Mouse (Mus musculus): ENCODE measurements around the gene Armt1. TPM values are rescaled to one million over a fixed set of nuclear protein-coding genes. Genes with fewer than 3 reads are reported as not detected.

The Armt1 gene
- total RNA-seq (2014; fragmentation: Nextera tagmentation) (43.2 and 50.4 TPM in 2 replicates), total RNA-seq (2017) (39.2 and 42.8 TPM in 2 replicates), polyA plus RNA-seq (2012) (4.3 and 13.6 TPM in 2 replicates)

DNA sequence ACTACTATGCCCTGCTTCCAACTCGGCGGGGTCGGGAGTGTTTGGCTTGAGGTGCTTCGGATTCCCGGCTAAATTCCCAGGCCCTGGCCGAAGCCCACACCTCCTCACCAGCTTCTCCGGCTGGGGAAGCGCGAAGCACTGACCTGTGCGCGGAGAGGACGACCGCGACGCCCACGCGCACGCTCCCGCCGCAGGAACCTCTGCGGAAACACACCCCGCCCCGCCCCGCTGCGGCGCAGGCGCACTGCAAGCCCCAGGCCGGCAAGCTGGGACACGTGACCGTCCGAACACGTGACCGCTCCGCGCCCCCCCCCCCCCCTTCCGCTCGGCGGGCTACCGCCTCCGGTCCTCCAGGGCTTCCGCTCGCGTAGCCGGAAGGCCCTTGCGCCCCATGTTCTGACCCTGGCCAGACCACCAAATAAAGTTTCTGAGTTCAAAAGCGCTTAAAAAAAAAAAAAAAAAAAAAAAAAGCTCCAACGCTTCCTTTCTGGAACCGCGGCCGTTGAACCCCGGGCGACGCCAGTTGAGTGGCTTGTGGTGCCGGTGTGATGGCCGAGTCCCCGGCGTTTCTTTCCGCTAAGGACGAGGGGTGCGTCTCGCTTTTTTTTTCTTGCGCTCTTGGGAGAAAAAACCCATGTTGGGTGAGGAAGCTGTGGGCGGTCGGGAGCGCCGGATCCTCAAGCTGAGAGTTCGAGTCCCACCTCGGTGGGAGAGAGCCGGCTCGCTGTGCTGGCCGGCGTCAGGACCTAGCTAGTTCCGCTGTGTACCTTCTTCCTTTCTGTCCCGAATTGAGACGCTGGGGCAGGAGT is at the start of gene Armt1, which contains the start of gene Rmnd1:
Gene Armt1 (plus strand): TSS at position 345 of the 809 bp plus-strand sequence.
Gene Rmnd1 (minus strand): TSS at position 266 of the 809 bp plus-strand sequence.
- DNase-seq (ENCODE audit: low spot score) (peak; percentile 96), ATAC-seq (ENCODE audit: extremely low read depth, insufficient number of reproducible peaks, low FRiP score, poor library complexity, severe bottlenecking) (peak; percentile 74)
- Histone ChIP-seq H3K9me3 (replicated peaks) (no peaks in the 10 kb centered on the region), H3K27me3 (ENCODE audit: insufficient read depth, low read length) (no peaks in the 10 kb centered on the region), H3K36me3 (replicated peaks) (peaks cover 64% of the 10 kb centered on the region), H3K4me1 (ENCODE audit: insufficient read depth, low read depth, low read length) (peaks cover 55% of the 10 kb centered on the region), H3K4me3 (ENCODE audit: low read depth, low read length) (peak within 1 kb of the TSS; percentile 80)
- TF ChIP-seq GATA1 (IDR thresholded peaks at IDR 0.05; ENCODE audit: borderline replicate concordance, low read length): no peak
- no peak for TF ChIP-seq CTCF (IDR thresholded peaks at IDR 0.05; ENCODE audit: low read depth, low read length)
- no peak for TF ChIP-seq GATA2 (IDR thresholded peaks at IDR 0.05; ENCODE audit: borderline replicate concordance, low read depth, low read length)
- no peak for TF ChIP-seq TAL1 (conservative IDR thresholded peaks at IDR 0.05; ENCODE audit: low read depth, low read length)

- Histone ChIP-seq H3K4me1 (ENCODE audit: insufficient read depth, low read depth, low read length) (peaks cover 31% of the 10 kb centered on the region), H3K9me3 (replicated peaks) (no peaks in the 10 kb centered on the region), H3K4me3 (ENCODE audit: low read depth, low read length) (no peak overlapping the region), H3K36me3 (replicated peaks) (peaks cover 25% of the 10 kb centered on the region), H3K27me3 (ENCODE audit: insufficient read depth, low read length) (no peaks in the 10 kb centered on the region)
- ATAC-seq (ENCODE audit: extremely low read depth, insufficient number of reproducible peaks, low FRiP score, poor library complexity, severe bottlenecking): no peak
- TF ChIP-seq GATA1 (IDR thresholded peaks at IDR 0.05; ENCODE audit: borderline replicate concordance, low read length): no peak
- no peak for TF ChIP-seq POLR2AphosphoS5 (IDR thresholded peaks at IDR 0.05; ENCODE audit: insufficient replicate concordance, low read depth, low read length)
- no peak for TF ChIP-seq TAL1 (conservative IDR thresholded peaks at IDR 0.05; ENCODE audit: low read depth, low read length)
- no peak for TF ChIP-seq GATA2 (IDR thresholded peaks at IDR 0.05; ENCODE audit: borderline replicate concordance, low read depth, low read length)
- TF ChIP-seq CTCF (IDR thresholded peaks at IDR 0.05; ENCODE audit: low read depth, low read length): no peak
- no peak for DNase-seq (ENCODE audit: low spot score)
Measured at GRCm38 (mm10) chr10:4384244-4384643, 48.0 kb upstream of the Armt1 start.

DNA sequence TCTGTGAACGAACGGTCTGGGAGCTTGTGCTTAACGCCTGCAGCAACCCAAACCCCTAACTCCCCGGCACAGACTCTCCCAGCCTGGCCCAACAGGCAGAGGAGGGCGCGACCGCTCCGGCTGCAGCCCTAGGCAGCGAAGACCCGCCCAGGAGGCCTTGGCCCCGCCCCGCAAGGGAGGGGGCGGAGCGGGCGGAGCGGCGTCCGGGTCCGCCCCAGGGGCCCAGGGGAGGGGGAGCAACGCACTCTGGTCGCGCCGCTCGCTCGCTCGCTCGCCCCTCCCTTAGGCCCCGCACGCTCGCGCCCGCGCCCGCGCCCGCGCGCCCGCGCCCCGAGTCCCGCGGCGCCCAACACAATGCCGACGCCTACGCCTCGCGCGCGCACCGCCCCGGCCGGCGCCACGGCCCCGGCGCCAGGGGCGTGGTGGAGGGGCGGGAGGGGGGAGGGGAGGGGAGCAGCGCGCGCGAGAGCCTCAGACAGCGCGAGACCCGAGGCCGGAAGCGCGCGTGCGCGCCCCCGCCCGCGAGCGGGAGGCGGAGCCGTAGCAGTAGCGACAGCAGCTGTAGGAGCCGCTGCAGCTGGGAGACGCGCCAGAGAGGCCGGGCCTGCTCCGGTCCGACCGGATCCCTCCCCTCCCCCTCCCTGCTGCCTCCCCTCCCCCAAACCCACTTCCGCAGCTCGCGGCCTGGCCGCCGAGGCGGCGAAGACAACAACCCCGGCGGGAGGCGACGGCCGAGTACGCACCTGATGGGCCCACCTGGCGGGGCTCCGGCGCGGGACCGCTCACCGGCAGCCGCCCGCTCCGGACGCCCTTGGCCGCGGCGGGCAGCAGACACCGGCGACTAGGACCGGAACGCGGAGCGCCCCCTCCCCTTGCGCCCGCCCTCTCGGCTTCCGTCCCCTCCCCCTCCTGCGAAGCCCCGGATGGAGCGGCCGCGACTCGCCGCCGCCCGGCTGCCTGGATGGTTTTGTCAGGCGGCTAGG is 45.4 kb upstream of the Armt1 start:
- TF ChIP-seq CTCF (IDR thresholded peaks at IDR 0.05; ENCODE audit: low read depth, low read length): no peak
- TF ChIP-seq POLR2AphosphoS5 (IDR thresholded peaks at IDR 0.05; ENCODE audit: insufficient replicate concordance, low read depth, low read length): no peak
- no peak for TF ChIP-seq TAL1 (conservative IDR thresholded peaks at IDR 0.05; ENCODE audit: low read depth, low read length)
- TF ChIP-seq GATA2 (IDR thresholded peaks at IDR 0.05; ENCODE audit: borderline replicate concordance, low read depth, low read length): no peak
- TF ChIP-seq GATA1 (IDR thresholded peaks at IDR 0.05; ENCODE audit: borderline replicate concordance, low read length): no peak
- Histone ChIP-seq H3K9me3 (replicated peaks) (no peaks in the 10 kb centered on the region), H3K4me3 (ENCODE audit: low read depth, low read length) (peak overlapping the region; percentile 90), H3K36me3 (replicated peaks) (peaks cover 35% of the 10 kb centered on the region), H3K27me3 (ENCODE audit: insufficient read depth, low read length) (no peaks in the 10 kb centered on the region), H3K4me1 (ENCODE audit: insufficient read depth, low read depth, low read length) (peaks cover 56% of the 10 kb centered on the region)
- peak; percentile 79 for ATAC-seq (ENCODE audit: extremely low read depth, insufficient number of reproducible peaks, low FRiP score, poor library complexity, severe bottlenecking)
- DNase-seq (ENCODE audit: low spot score): peak; percentile 90

- H3K4me1 ChIP-seq (ENCODE audit: insufficient read depth, low read depth, low read length): peaks cover 58% of the 10 kb centered on the region
- peak within 1 kb of the TSS; percentile 90 for H3K4me3 ChIP-seq (ENCODE audit: low read depth, low read length)
- no peaks in the 10 kb centered on the region for H3K9me3 ChIP-seq (replicated peaks)
- H3K27me3 ChIP-seq (ENCODE audit: insufficient read depth, low read length): no peaks in the 10 kb centered on the region
- DNase-seq (ENCODE audit: low spot score): peak; percentile 44
- no peak for ATAC-seq (ENCODE audit: extremely low read depth, insufficient number of reproducible peaks, low FRiP score, poor library complexity, severe bottlenecking)
- H3K36me3 ChIP-seq (replicated peaks): peaks cover 39% of the 10 kb centered on the region
- no peak for TF ChIP-seq POLR2AphosphoS5 (IDR thresholded peaks at IDR 0.05; ENCODE audit: insufficient replicate concordance, low read depth, low read length)
- TF ChIP-seq GATA1 (IDR thresholded peaks at IDR 0.05; ENCODE audit: borderline replicate concordance, low read length): no peak
- no peak for TF ChIP-seq CTCF (IDR thresholded peaks at IDR 0.05; ENCODE audit: low read depth, low read length)
- TF ChIP-seq GATA2 (IDR thresholded peaks at IDR 0.05; ENCODE audit: borderline replicate concordance, low read depth, low read length): no peak
- TF ChIP-seq TAL1 (conservative IDR thresholded peaks at IDR 0.05; ENCODE audit: low read depth, low read length): no peak
Measured at GRCm38 (mm10) chr10:4387701-4388383, 44.4 kb upstream of the Armt1 start, which contains the start of gene Zbtb2. Zbtb2 (minus strand) TSS chr10:4388108.

DNA sequence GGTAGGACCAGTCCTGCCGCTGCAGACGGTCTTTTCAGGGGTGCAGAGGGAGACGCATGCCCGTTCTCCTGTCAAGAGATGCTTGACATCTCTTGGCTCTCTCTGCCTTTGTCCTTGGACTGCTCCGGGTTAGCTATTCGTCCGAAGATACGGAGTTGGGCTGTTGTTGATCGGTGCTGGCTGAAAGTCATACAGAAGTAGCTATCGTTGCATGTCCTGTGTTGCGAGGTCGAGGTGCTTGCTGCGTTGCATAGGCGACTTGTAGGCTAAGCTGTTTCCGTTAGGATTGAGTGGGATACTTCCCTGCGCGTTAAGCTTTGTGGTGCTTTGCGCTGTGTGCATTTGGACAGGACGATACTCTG is 43.9 kb upstream of the Armt1 start:
- DNase-seq (ENCODE audit: low spot score) (no peak), ATAC-seq (ENCODE audit: extremely low read depth, insufficient number of reproducible peaks, low FRiP score, poor library complexity, severe bottlenecking) (no peak)
- H3K4me1 ChIP-seq (ENCODE audit: insufficient read depth, low read depth, low read length): peaks cover 56% of the 10 kb centered on the region
- H3K36me3 ChIP-seq (replicated peaks): peaks cover 40% of the 10 kb centered on the region
- TF ChIP-seq CTCF (IDR thresholded peaks at IDR 0.05; ENCODE audit: low read depth, low read length): no peak
- no peaks in the 10 kb centered on the region for H3K9me3 ChIP-seq (replicated peaks)
- peak overlapping the region; percentile 90 for H3K4me3 ChIP-seq (ENCODE audit: low read depth, low read length)
- H3K27me3 ChIP-seq (ENCODE audit: insufficient read depth, low read length): no peaks in the 10 kb centered on the region

All from G1E (cell line).